Mouse (Mus musculus) olfactory bulb, adult 2 months (tissue): ENCODE results near the gene Rgp1.
A peak's percentile ranks its signal among the peaks of the same experiment; 100 is the strongest.

ENCODE experiments used
- CTCF ChIP-seq: fragments of 200-500 bp; IDR thresholded peaks from 2 replicates; pipeline ENCODE4 v1.5.1; 2012; ENCODE audit warnings: low read depth, mild to moderate bottlenecking, low read length, moderate library complexity; ENCODE audit not compliant: insufficient read depth
- POLR2A ChIP-seq: fragments of 200-500 bp; IDR thresholded peaks from 2 replicates; pipeline ENCODE4 v1.6.1; 2012; ENCODE audit warnings: mild to moderate bottlenecking, low read depth, low read length, moderate library complexity; ENCODE audit not compliant: insufficient read depth

GRCm38 (mm10) chr4:43630030-43630581 is 51.6 kb downstream of the Rgp1 start:
- peak; percentile 51 for TF ChIP-seq CTCF
- no peak for TF ChIP-seq POLR2A
